Mouse (Mus musculus) left cerebral cortex, adult 9 months (tissue): ENCODE measurements around the gene Ddb2.

Source experiments
- DNase-seq, 2 experiments: peaks; one replicate each; pipeline ENCODE4 v3.0.0; 2022; ENCODE audit warnings: low spot score in 2 of 2

Ddb2 gene

GRCm38 (mm10) chr2:91187431-91187830 lies 49.4 kb downstream of the Ddb2 start:
- peak in 1 of 2 experiments; percentile 69 for DNase-seq

- DNase-seq, result no peak
Measured at GRCm38 (mm10) chr2:91186208-91186607, 50.6 kb downstream of the Ddb2 start.

GRCm38 (mm10) chr2:91183711-91184405 lies 52.9 kb downstream of the Ddb2 start, which contains the start of gene Madd:
TSS of gene Madd (minus strand) at chr2:91183837.
- peak in 1 of 2 experiments; percentile 42 for DNase-seq

- DNase-seq, result peak; percentile 89 to 98
Measured at GRCm38 (mm10) chr2:91183148-91183513, 53.7 kb downstream of the Ddb2 start.

- DNase-seq, result peak in 1 of 2 experiments; percentile 85
Measured at GRCm38 (mm10) chr2:91182405-91183147, 54.2 kb downstream of the Ddb2 start.

- peak in 1 of 2 experiments; percentile 52 for DNase-seq
Measured at GRCm38 (mm10) chr2:91182016-91182404, 54.8 kb downstream of the Ddb2 start.

GRCm38 (mm10) chr2:91180706-91181105 lies 56.1 kb downstream of the Ddb2 start:
- no peak for DNase-seq

- no peak for DNase-seq
Measured at GRCm38 (mm10) chr2:91179825-91180224, 57.0 kb downstream of the Ddb2 start.

GRCm38 (mm10) chr2:91176234-91176633 lies 60.5 kb downstream of the Ddb2 start:
- no peak for DNase-seq

- no peak for DNase-seq
Measured at GRCm38 (mm10) chr2:91175490-91175889, 61.3 kb downstream of the Ddb2 start.

GRCm38 (mm10) chr2:91169587-91170322 lies 67.0 kb downstream of the Ddb2 start:
- DNase-seq, result no peak

GRCm38 (mm10) chr2:91167629-91168028 lies 69.2 kb downstream of the Ddb2 start:
- no peak for DNase-seq

GRCm38 (mm10) chr2:91164991-91165390 lies 71.8 kb downstream of the Ddb2 start:
- no peak for DNase-seq

GRCm38 (mm10) chr2:91163532-91163931 lies 73.2 kb downstream of the Ddb2 start:
- no peak for DNase-seq

GRCm38 (mm10) chr2:91162952-91163351 lies 73.8 kb downstream of the Ddb2 start:
- no peak for DNase-seq
